Mouse (Mus musculus): Measurements from ENCODE around the gene Tbc1d9. TPM values are rescaled to one million over a fixed set of nuclear protein-coding genes. Genes with fewer than 3 reads are reported as not detected.
"Not testable (repeated sequence)": the region's sequence is repeated elsewhere in the genome, so short reads cannot be mapped to it uniquely, and the experiment has no call there.

Gene Tbc1d9
- polyA plus RNA-seq, 1 experiment from 2014 or later, result 17.8 TPM

DNA sequence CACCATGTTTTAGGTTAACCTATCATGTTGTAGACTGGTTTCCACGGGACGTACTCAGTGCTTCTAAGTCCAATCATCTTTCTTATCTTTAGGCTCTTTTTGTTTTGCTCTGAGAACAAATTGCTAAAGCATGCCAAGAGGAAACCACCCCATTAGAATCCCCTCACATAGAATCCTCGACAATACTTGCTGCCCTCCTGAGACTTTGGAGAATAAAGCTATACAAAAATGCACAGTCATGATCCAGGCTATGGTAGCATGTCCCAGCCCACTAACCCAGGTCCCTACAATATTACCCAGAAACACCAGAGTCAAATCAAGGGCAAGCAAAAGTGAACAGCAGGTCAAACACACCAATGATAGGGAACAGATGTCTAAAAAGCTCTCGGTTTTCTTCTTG, 149.9 kb downstream of the Tbc1d9 start:
- H3K27ac ChIP-seq (ENCODE audit: low read length), result not testable (repeated sequence)

DNA sequence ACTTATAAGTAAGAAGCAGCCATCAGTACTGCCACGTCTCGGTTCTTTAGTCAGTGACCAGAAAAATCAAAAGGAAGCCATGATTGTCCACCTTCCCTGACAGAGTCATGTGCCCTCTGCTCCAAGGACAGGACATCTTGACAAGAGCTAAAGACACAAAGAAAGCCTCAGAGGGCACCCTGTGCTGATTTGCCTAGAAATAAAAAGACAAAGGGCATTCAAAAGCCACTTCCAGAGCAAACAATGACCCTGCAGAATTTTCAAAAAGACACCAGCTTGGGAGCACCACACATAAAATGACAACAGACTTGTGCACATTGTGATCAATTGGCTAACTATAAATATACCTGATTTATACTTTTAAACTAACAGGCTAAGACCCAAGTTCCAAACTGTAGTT, 150.5 kb downstream of the Tbc1d9 start:
- no peak overlapping the region for H3K9ac ChIP-seq (ENCODE audit: low read depth, low read length)
- H3K4me2 ChIP-seq (ENCODE audit: low read length), result no peak overlapping the region
- no peak for ATAC-seq
- H3K4me1 ChIP-seq (ENCODE audit: control insufficient read depth, insufficient read depth, low read length), result no peaks in the 10 kb centered on the region
- WGBS, result 80% methylated on average over 2 of the region's 2 CpGs
- H3K9me3 ChIP-seq (replicated peaks; ENCODE audit: control insufficient read depth, low read length, poor library complexity, severe bottlenecking), result no peaks in the 10 kb centered on the region
- H3K27ac ChIP-seq (ENCODE audit: low read length), result no peak overlapping the region
- no peaks in the 10 kb centered on the region for H3K27me3 ChIP-seq (ENCODE audit: control insufficient read depth, insufficient read depth, low read depth, low read length)
- peaks cover 34% of the 10 kb centered on the region for H3K36me3 ChIP-seq (ENCODE audit: control insufficient read depth, insufficient read depth, low read length)
- H3K4me3 ChIP-seq (ENCODE audit: low read depth, low read length), result no peak overlapping the region

More for the DNA sequence above, 149.9 kb downstream of the Tbc1d9 start:
- not testable (repeated sequence) for H3K27me3 ChIP-seq (ENCODE audit: control insufficient read depth, insufficient read depth, low read depth, low read length); ATAC-seq; H3K4me2 ChIP-seq (ENCODE audit: low read length); H3K9ac ChIP-seq (ENCODE audit: low read depth, low read length); H3K9me3 ChIP-seq (replicated peaks; ENCODE audit: control insufficient read depth, low read length, poor library complexity, severe bottlenecking); H3K4me1 ChIP-seq (ENCODE audit: control insufficient read depth, insufficient read depth, low read length); H3K4me3 ChIP-seq (ENCODE audit: low read depth, low read length)
- peaks cover 30% of the 10 kb centered on the region for H3K36me3 ChIP-seq (ENCODE audit: control insufficient read depth, insufficient read depth, low read length)
- WGBS, result 92% methylated on average over 4 of the region's 4 CpGs

DNA sequence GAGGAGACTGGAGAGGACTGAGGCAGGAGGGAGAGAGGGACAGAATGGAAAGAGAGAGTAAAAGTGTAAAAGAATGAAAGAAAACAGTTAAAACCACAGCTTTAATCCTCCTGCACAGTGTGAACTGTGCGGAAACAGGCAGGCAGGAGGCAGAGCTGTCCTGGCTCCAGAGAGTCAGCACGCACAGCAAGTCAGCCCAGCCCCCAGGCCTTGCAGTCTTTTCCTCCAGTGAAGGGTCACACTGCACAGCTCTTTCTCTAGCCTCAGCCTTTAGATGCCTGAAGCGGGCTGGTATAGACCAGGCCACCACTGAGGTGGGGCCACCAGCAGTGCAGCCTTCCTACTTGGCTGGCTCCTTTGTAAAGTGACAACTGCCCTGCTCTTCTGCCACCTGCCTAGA, 155.4 kb downstream of the Tbc1d9 start:
- no peaks in the 10 kb centered on the region for H3K4me1 ChIP-seq (ENCODE audit: control insufficient read depth, insufficient read depth, low read length)
- 44% methylated on average over 3 of the region's 3 CpGs for WGBS

DNA sequence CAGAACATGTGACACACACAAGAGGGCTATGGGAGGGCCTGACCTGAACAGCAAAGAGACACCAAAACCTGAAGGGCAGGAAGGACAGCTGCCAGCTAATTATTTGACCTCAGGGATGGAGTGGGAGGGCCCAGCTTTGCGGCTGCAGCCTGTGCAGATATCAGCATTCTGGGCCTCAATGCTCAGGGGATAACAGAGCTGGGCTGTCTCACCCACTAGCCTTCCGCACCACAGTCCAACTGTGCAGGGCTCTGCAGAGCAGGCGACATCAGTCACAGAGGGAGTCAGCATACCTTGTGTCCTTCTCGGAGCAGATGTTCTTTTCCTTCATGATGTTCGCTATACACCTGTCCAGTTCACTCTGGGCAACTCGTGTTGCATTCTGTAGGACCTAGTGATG, 157.2 kb downstream of the Tbc1d9 start:
- Histone ChIP-seq H3K36me3 (ENCODE audit: control insufficient read depth, insufficient read depth, low read length) (peaks cover 32% of the 10 kb centered on the region), H3K4me1 (ENCODE audit: control insufficient read depth, insufficient read depth, low read length) (no peaks in the 10 kb centered on the region), H3K4me2 (ENCODE audit: low read length) (no peak overlapping the region), H3K4me3 (ENCODE audit: low read depth, low read length) (no peak overlapping the region), H3K9me3 (replicated peaks; ENCODE audit: control insufficient read depth, low read length, poor library complexity, severe bottlenecking) (no peaks in the 10 kb centered on the region), H3K27me3 (ENCODE audit: control insufficient read depth, insufficient read depth, low read depth, low read length) (no peaks in the 10 kb centered on the region), H3K9ac (ENCODE audit: low read depth, low read length) (no peak overlapping the region), H3K27ac (ENCODE audit: low read length) (no peak overlapping the region)
- 94% methylated on average over 6 of the region's 6 CpGs for WGBS
- ATAC-seq, result no peak

More for the DNA sequence above, 155.4 kb downstream of the Tbc1d9 start:
- no peak overlapping the region for H3K27ac ChIP-seq (ENCODE audit: low read length)
- no peak overlapping the region for H3K4me2 ChIP-seq (ENCODE audit: low read length)
- H3K36me3 ChIP-seq (ENCODE audit: control insufficient read depth, insufficient read depth, low read length), result peaks cover 42% of the 10 kb centered on the region
- H3K9me3 ChIP-seq (replicated peaks; ENCODE audit: control insufficient read depth, low read length, poor library complexity, severe bottlenecking), result no peaks in the 10 kb centered on the region
- H3K9ac ChIP-seq (ENCODE audit: low read depth, low read length), result no peak overlapping the region
- H3K4me3 ChIP-seq (ENCODE audit: low read depth, low read length), result no peak overlapping the region
- H3K27me3 ChIP-seq (ENCODE audit: control insufficient read depth, insufficient read depth, low read depth, low read length), result no peaks in the 10 kb centered on the region
- ATAC-seq, result no peak

Other genes with a start within 250 kb of the Tbc1d9 start
- 6.1 and 6.9 TPM in 2 replicates for gene Gm10645, start 818 bp downstream of the Tbc1d9 start, polyA plus RNA-seq (2015; fragmentation: Nextera tagmentation; extraction: Ambion mirVana)
- gene Ucp1, start 125.0 kb downstream of the Tbc1d9 start, polyA plus RNA-seq (2015; fragmentation: Nextera tagmentation; extraction: Ambion mirVana), result 0.18 TPM in 1 of 2 replicates, not detected in the other
- gene Elmod2, start 167.1 kb downstream of the Tbc1d9 start, polyA plus RNA-seq (2015; fragmentation: Nextera tagmentation; extraction: Ambion mirVana), result 28.9 and 31.6 TPM in 2 replicates
- gene Mgat4d, start 183.1 kb downstream of the Tbc1d9 start, polyA plus RNA-seq (2015; fragmentation: Nextera tagmentation; extraction: Ambion mirVana), result not detected in 2 replicates
- gene Clgn, start 224.5 kb downstream of the Tbc1d9 start, polyA plus RNA-seq (2015; fragmentation: Nextera tagmentation; extraction: Ambion mirVana), result 11.5 and 12.6 TPM in 2 replicates

All from midbrain, embryonic 16.5 days (tissue).